Mouse (Mus musculus) hindbrain, embryonic 11.5 days (tissue): ENCODE data around the gene Fopnl. TPM values are rescaled to one million over a fixed set of nuclear protein-coding genes. Genes with fewer than 3 reads are reported as not detected.

ENCODE experiments used
- ATAC-seq: fragments of 200-750 bp; cut with Nextera tagmentation; 2 replicates; pipeline ENCODE4 v1.8.0; 2017; ENCODE audit warnings: mild to moderate bottlenecking, moderate TSS enrichment, moderate library complexity; ENCODE audit not compliant: low FRiP score
- DNase-seq: peaks from one replicate; pipeline ENCODE4 v3.0.0-alpha.2; 2015; ENCODE audit warnings: low spot score
- H3K27ac ChIP-seq: fragments of 300-500 bp; sonication (generic); 2 replicates; pipeline ENCODE4 v1.5.1; 2014; ENCODE audit warnings: mild to moderate bottlenecking, low read depth, low read length
- H3K27me3 ChIP-seq: fragments of 300-500 bp; sonication (generic); 2 replicates; pipeline ENCODE4 v1.6.1; 2014; ENCODE audit warnings: mild to moderate bottlenecking, low read length, moderate library complexity, mixed read lengths; ENCODE audit not compliant: control insufficient read depth, insufficient read depth
- H3K36me3 ChIP-seq: fragments of 300-500 bp; sonication (generic); 2 replicates; pipeline ENCODE4 v1.6.1; 2014; ENCODE audit warnings: mild to moderate bottlenecking, low read length, moderate library complexity, mixed read lengths; ENCODE audit not compliant: control insufficient read depth, insufficient read depth
- H3K4me1 ChIP-seq: fragments of 300-500 bp; sonication (generic); replicated peaks from 2 replicates; pipeline ENCODE4 v1.6.1; 2014; ENCODE audit warnings: low read length, mixed read lengths; ENCODE audit not compliant: control insufficient read depth, insufficient read depth
- H3K4me2 ChIP-seq: fragments of 300-500 bp; sonication (generic); replicated peaks from 2 replicates; pipeline ENCODE4 v1.6.1; 2014; ENCODE audit warnings: mild to moderate bottlenecking, low read depth, low read length
- H3K4me3 ChIP-seq: fragments of 300-500 bp; sonication (generic); 2 replicates; pipeline ENCODE4 v1.5.1; 2014; ENCODE audit warnings: low read depth, low read length
- H3K9ac ChIP-seq: fragments of 300-500 bp; sonication (generic); 2 replicates; pipeline ENCODE4 v1.6.1; 2014; ENCODE audit warnings: low read depth, low read length
- H3K9me3 ChIP-seq: fragments of 300-500 bp; sonication (generic); 2 replicates; pipeline ENCODE4 v1.6.1; 2016; ENCODE audit warnings: low read length; ENCODE audit not compliant: control insufficient read depth
- WGBS: fragments of 180-500 bp; shearing (Covaris S2); extraction: QIAGEN DNeasy Blood & Tissue Kit; methylation state at CpG from one replicate; pipeline ENCODE4 v1.1.7; 2014; 5-methylcytosine and 5-hydroxymethylcytosine counted together
- polyA plus RNA-seq: library from polyadenylated mRNA; unstranded; fragments of >200 nt; fragmentation: Nextera tagmentation; extraction: Ambion mirVana; gene quantifications from 2 replicates; pipeline ENCODE4 v1.2.1, GENCODE M21; 2014

Fopnl gene
- polyA plus RNA-seq, 1 experiment from 2014 or later = 181 TPM

DNA sequence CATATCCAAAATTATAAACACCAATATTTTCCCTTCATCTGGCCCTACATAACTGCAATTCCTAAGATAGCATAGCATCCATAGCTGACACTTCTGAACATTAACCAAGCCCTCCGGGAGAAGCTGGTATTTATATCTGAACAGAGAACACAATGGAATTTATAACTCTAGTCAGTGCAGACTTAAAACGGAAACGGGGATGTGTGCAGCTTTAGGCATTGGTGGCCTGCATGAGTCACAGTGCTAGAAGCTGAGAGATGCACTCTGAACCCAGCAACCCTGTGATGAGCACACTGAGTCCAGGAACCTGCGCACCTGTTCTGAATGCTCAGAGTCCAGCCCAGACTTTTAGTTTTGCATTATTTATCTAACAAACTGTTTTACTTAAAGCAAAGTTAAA lies 18.7 kb downstream of the Fopnl start:
- no peaks in the 10 kb centered on the region for H3K9me3 ChIP-seq
- no peak for ATAC-seq
- H3K9ac ChIP-seq = no peak overlapping the region
- no peak overlapping the region for H3K4me3 ChIP-seq
- no peaks in the 10 kb centered on the region; the same call in 1 of the 2 replicates for H3K36me3 ChIP-seq
- H3K4me1 ChIP-seq = no peaks in the 10 kb centered on the region
- WGBS = 98% methylated on average over 4 of the region's 4 CpGs
- no peak overlapping the region for H3K4me2 ChIP-seq
- no peaks in the 10 kb centered on the region for H3K27me3 ChIP-seq
- H3K27ac ChIP-seq = no peak overlapping the region
- no peak for DNase-seq

DNA sequence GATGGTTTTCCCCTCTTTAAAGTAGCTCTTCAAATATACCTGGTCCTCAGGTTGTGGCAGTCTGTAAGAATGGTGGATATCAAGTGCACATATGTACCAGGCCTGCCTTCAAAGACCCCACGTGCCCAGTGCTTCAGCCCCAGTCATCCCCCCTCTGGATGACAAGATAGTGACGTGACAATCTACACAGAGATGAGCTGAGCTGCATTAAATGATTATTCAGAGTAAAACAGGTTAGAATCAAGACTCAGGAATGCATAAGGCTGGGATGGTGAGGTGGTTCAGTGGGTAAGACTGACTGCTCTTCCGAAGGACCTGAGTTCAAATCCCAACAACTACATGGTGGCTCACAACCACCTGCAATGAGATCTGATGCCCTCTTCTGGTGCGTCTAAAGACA lies 19.5 kb downstream of the Fopnl start:
- H3K27me3 ChIP-seq = no peaks in the 10 kb centered on the region
- H3K36me3 ChIP-seq = no peaks in the 10 kb centered on the region; the same call in 1 of the 2 replicates
- no peak overlapping the region for H3K4me2 ChIP-seq
- H3K4me3 ChIP-seq = no peak overlapping the region
- H3K9ac ChIP-seq = no peak overlapping the region
- no peaks in the 10 kb centered on the region for H3K4me1 ChIP-seq
- DNase-seq (no peak), ATAC-seq (no peak)
- H3K27ac ChIP-seq = no peak overlapping the region
- H3K9me3 ChIP-seq = no peaks in the 10 kb centered on the region
- WGBS = 93% methylated on average over 4 of the region's 4 CpGs

DNA sequence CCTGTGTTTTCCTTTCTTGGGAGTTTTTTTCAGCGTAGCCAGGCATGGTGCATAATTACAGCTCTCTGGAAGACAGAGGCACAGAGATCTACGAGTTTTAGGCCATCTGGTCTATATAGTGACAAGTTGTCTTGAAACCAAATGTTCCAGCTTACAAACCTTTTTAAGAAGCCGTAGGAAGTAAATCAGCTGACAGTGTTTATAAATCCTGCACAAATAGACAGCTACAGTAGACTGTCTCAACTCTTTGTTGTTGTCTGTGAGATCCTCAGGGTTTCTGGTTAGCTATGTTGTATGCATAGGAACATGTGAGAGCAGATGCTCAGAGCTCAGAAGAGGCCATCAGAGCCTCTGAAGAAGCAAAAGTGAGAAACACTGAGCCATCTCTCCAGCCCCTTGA lies 20.1 kb downstream of the Fopnl start:
- WGBS = 92% methylated on average over 3 of the region's 3 CpGs
- Histone ChIP-seq H3K9me3 (no peaks in the 10 kb centered on the region), H3K36me3 (no peaks in the 10 kb centered on the region; the same call in 1 of the 2 replicates), H3K4me1 (no peaks in the 10 kb centered on the region), H3K4me2 (no peak overlapping the region), H3K9ac (no peak overlapping the region), H3K4me3 (no peak overlapping the region), H3K27me3 (peaks cover 2% of the 10 kb centered on the region; the same call in 1 of the 2 replicates), H3K27ac (no peak overlapping the region)
- ATAC-seq (no peak), DNase-seq (no peak)

DNA sequence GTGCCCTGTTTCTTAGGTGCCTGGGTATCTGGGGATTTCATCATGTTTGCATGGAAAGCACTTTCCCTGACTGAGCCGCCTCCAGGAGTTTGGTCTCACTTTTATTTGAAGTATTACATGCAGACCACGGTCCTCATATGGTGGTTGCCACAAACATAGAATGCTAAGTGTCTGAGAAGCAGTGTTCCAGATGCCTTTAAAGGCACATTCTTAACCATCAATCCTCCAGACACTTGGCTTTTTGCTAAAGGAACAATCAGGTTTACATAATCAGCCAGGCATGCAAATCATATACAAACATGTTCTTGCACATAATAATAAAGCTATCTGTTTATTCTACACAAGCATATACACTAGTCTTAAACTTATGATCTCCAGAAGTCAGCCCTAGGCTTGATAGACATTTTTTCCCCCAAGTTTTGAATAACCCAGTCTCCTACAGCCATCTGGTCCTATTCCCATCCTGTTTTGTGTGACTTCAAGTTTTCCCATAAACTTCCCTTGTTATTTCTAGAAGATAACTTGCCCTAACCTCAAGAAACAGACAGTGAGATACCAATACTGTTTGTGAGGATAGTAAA lies 20.6 kb downstream of the Fopnl start:
- Histone ChIP-seq H3K4me1 (no peaks in the 10 kb centered on the region), H3K36me3 (no peaks in the 10 kb centered on the region; the same call in 1 of the 2 replicates), H3K4me3 (no peak overlapping the region), H3K4me2 (no peak overlapping the region), H3K9ac (no peak overlapping the region), H3K9me3 (no peaks in the 10 kb centered on the region), H3K27me3 (peaks cover 2% of the 10 kb centered on the region; the same call in 1 of the 2 replicates), H3K27ac (no peak overlapping the region)
- ATAC-seq = no peak
- no peak for DNase-seq
- WGBS = 72% methylated on average over 2 of the region's 2 CpGs

DNA sequence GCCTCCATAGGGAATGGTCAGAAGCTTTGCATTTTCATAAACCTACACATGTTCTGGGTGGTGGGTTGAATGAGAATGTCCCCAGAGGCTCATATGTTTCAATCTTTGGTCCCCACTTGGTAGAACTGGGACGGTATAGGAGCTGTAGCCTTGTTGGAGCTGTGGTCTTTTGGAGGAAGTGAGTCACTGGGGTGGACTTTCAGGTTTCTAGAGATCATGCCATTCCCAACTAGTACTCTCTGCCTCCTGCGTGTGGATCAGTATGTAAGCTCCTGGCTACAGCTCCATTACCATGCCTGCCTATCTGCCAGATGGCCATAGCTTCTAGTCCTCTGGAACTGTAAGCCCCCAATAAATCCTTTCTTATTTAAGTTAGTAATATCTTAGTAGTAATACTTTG lies 21.9 kb downstream of the Fopnl start:
- no peak overlapping the region for H3K4me3 ChIP-seq
- no peak overlapping the region for H3K27ac ChIP-seq
- peaks cover 2% of the 10 kb centered on the region; the same call in 1 of the 2 replicates for H3K27me3 ChIP-seq
- H3K4me1 ChIP-seq = no peaks in the 10 kb centered on the region
- no peaks in the 10 kb centered on the region for H3K9me3 ChIP-seq
- H3K9ac ChIP-seq = no peak overlapping the region
- no peak for ATAC-seq
- WGBS = 81% methylated on average over 2 of the region's 2 CpGs
- no peak overlapping the region for H3K4me2 ChIP-seq
- H3K36me3 ChIP-seq = no peaks in the 10 kb centered on the region; the same call in 1 of the 2 replicates
- DNase-seq = no peak

DNA sequence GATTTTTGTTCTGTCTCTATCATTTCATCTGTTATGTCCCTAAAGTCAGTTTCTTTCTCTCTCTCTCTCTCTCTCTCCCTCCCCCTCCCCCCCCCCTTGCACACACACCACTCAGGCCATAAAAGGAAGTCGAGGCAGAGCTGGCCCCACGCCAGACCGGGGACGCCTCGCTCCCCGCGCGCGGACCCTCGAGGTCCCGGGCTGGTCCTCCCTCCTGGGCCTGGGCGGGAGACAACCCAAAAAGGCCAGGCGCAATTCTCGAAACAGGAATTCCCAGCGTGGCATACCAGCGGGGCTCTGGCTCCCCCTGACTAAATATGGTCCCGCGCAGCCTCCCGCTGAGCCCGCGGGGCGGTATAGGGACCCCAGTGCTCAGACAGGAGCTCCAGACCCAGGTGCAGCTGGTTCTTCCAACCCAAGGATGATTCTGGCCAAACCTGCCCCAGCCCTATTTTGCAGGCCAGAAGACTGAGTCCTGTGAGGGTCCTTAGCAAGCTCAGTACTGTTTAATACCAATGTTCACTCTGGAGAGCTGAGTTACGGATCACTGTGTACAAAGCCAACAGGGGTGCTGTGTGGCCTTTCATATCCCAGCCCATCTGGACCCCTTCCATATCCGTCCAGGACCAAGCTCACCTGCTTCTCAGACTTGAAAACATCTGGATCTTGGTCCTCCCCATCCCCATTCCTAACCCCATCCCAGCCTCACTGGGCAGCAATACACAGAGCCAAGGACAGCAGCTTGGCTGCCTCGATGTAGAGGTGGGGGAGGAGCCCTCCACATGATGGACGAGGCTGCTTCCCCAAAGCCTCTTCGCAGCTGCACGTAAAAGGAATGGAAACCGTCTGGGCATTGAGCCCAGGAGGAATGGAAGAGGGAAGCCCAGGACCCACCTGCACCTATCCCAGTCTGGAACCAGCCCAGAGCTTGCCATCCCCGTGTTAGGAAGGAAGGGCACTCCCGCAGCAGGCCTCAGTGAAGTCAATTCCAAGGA lies 24.7 kb downstream of the Fopnl start:
- Histone ChIP-seq H3K4me1 (no peaks in the 10 kb centered on the region), H3K9ac (peak overlapping the region; percentile 31; the same call in 1 of the 2 replicates), H3K27ac (no peak overlapping the region), H3K36me3 (no peaks in the 10 kb centered on the region), H3K4me3 (no peak overlapping the region; the same call in 1 of the 2 replicates), H3K9me3 (no peaks in the 10 kb centered on the region), H3K4me2 (peak overlapping the region; percentile 31; the same call in 1 of the 2 replicates), H3K27me3 (peaks cover 2% of the 10 kb centered on the region; the same call in 1 of the 2 replicates)
- ATAC-seq (peak; percentile 42; the same call in 1 of the 2 replicates), DNase-seq (peak; percentile 10)
- 17% methylated on average over 31 of the region's 31 CpGs for WGBS

DNA sequence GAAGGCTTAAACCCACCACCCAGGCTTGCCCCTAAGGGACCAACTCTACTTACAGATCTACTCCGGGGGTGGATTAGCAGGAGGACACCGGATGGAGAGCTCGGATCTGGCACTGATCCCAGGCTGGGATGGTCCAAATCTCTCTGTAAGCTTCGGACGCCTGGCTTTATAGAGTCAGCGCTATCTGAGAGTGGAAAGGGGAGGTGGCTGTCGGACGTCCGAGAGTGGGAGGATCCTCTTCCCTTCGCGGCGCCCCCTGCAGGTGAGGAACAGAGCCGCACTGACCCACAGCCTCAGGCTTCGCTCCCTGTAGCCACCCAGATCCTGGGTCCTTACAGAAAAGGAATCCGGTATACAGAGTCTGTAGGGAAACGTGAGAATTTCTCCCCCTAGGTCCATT lies 26.0 kb downstream of the Fopnl start, which contains the start of gene Myh11:
TSS of gene Myh11 (minus strand) at position 150 of the 400 bp plus-strand sequence.
- H3K4me2 ChIP-seq = peak within 1 kb of the TSS; percentile 31; the same call in 1 of the 2 replicates
- no peaks in the 10 kb centered on the region for H3K4me1 ChIP-seq
- 6% methylated on average over 16 of the region's 16 CpGs for WGBS
- no peaks in the 10 kb centered on the region for H3K9me3 ChIP-seq
- peaks cover 2% of the 10 kb centered on the region; the same call in 1 of the 2 replicates for H3K27me3 ChIP-seq
- H3K27ac ChIP-seq = no peak within 1 kb of the TSS
- no peak within 1 kb of the TSS; the same call in 1 of the 2 replicates for H3K4me3 ChIP-seq
- ATAC-seq (peak; percentile 34), DNase-seq (peak; percentile 78)
- peak within 1 kb of the TSS; percentile 31; the same call in 1 of the 2 replicates for H3K9ac ChIP-seq
- no peaks in the 10 kb centered on the region for H3K36me3 ChIP-seq

DNA sequence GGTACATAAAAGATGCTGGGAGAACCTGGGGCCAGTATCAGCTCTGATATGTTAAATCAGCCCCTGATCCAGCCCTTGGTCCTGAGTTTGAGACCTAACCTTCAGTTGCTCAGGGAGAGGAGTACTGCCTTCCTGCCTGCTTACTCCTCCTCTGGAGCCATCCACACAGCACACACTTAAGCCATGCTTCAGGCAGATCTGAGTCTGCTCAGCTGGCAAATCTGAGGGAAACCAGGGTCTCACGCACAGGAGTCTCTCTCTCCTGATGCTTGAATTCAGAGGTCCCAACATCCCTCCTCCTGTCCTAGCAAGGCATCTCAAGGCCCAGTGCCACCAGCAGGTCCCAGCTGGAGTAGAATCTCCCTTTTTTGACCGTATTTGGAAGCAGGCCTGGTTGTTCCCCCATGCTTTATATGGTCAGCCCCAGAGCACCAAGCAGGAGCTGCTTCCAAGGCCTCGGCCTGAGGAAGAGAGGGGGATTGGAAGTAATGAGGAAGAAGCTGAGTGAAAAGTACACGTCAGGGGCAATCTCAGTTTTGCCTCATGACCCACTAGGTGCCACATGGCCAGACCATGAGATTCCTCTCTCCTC lies 44.7 kb downstream of the Fopnl start:
- H3K4me1 ChIP-seq = no peaks in the 10 kb centered on the region
- H3K4me3 ChIP-seq = no peak overlapping the region
- WGBS = 71% methylated on average over 4 of the region's 4 CpGs
- ATAC-seq (no peak), DNase-seq (no peak)
- H3K4me2 ChIP-seq = no peak overlapping the region
- H3K9ac ChIP-seq = no peak overlapping the region
- no peaks in the 10 kb centered on the region for H3K27me3 ChIP-seq
- H3K27ac ChIP-seq = no peak overlapping the region
- no peaks in the 10 kb centered on the region for H3K9me3 ChIP-seq
- no peaks in the 10 kb centered on the region for H3K36me3 ChIP-seq
